Mouse (Mus musculus) frontal cortex, postnatal 36 days (tissue): Measurements from ENCODE around the gene Polr3c.
A peak's percentile ranks its signal among the peaks of the same experiment; 100 is the strongest.
"Not testable (repeated sequence)": the region's sequence is repeated elsewhere in the genome, so short reads cannot be mapped to it uniquely, and the experiment has no call there.

Experiments used
- DNase-seq, 2 experiments: peaks; one replicate each; pipeline ENCODE4 v3.0.0; 2022; ENCODE audit warnings: low spot score in 2 of 2

Polr3c gene

DNA sequence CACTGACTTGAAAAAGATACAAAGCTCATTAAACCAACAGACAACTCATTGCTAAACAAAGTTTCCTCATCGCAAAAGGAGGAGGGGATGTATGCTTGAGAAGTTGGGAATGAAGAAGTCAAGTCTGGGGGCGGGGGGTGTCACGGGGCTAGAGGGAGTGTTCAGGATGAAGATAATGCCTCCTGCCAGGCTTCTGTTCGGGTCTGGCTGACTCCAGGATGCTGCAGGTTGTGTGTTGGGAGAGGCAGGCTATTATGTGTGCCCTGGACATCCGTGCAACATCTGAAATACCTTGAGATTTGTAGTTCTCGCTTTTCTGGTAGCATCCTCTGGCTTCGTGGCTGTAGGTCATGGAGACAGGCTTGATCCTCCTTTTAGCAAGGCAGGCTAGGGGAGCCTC lies 49.0 kb downstream of the Polr3c start:
- DNase-seq, result no peak

DNA sequence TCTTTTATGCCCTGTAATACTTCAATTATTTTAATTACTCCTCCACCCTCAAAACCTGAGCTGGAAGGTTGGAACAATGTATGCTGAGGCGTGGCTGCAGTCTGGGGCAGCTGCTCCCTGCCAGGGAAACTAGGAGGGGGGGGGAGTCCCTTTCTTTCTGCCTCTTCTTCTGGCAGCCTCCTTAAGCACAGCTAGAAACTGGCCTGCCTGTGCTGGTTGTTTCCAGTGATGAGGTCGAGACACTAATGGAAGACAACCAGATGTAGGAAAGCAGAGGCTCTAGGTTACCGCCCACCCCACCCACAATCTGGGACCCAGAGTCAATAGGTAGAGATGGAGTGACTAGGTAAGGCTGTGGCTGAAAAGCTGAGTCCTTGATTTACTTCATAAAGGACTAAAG lies 51.7 kb downstream of the Polr3c start:
- DNase-seq, result no peak

DNA sequence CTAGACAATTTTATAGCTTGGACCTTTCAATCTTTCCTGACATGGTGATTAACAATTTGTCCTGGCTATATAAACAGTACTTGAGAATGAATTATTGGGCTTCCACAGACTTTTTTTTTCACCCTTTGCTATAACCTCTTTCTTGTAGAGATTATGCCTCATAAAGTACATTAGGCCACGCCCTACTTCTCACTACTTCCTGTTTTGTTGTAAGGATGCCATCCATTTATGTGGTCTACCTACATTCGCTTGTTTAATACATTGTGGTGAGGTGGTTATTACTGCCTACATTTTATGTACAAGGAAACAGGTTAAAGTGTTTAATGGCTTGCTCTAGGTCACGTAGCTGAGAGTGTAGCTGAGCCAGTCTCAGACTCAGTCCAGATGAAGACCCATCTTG lies 52.3 kb downstream of the Polr3c start:
- DNase-seq, result no peak

DNA sequence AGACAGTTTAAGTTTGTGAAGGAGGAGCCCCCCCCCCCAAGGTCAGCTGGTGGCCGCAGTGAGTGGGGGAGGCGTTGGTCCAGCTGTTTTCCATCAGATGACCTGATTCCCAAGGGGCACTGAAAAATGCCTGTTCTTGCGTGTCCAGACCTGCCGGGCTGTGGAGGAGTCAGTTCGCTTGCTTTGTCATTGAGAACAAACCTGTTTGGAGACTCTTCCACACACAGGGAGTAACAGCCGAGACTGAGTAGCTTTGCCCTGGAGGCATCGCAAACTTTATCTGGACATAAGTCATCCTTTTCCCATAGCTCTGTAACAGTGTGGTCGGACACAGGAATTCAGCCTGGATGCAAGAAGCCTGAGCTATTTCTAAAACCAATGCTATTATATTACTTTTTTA lies 53.0 kb downstream of the Polr3c start:
- DNase-seq, result no peak

DNA sequence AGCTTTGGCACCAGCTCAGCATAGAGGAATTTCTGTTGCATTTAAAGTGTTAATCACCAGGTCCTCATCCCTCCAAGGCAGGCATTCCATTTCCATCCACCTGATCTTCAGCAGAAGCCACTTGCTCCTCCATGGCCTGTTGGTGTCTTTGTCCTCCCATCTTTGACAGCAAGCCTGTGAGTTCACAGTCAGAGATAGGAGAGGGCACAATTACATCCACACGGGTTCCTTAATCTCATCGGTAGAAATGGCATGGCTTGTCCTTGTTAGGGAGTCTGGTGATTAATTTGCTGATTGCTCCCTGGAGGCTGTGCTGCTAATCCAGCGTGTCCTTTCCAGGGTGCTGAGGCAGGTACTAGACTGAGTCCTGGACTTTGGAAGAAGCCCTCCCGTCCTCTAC lies 53.9 kb downstream of the Polr3c start:
- no peak for DNase-seq

DNA sequence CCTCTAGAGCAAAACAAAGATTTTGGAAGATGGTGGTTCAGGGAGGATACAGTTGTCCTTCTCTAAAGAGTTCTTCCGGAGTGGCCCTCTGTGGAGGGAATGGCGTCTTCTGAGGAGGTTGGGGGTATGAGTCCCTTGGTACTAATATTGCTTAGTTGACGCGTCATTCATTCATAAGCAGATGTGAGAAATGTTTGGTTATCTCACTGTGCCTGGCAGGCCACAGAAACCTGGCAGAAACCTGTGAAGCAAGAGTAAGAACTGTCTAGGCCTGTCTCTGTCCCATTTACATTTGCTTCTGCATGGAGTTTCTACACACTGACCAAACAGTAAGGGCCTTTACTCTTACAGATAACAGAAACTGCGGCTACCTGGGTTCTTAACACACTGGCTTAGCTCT lies 55.9 kb downstream of the Polr3c start:
- DNase-seq, result no peak

DNA sequence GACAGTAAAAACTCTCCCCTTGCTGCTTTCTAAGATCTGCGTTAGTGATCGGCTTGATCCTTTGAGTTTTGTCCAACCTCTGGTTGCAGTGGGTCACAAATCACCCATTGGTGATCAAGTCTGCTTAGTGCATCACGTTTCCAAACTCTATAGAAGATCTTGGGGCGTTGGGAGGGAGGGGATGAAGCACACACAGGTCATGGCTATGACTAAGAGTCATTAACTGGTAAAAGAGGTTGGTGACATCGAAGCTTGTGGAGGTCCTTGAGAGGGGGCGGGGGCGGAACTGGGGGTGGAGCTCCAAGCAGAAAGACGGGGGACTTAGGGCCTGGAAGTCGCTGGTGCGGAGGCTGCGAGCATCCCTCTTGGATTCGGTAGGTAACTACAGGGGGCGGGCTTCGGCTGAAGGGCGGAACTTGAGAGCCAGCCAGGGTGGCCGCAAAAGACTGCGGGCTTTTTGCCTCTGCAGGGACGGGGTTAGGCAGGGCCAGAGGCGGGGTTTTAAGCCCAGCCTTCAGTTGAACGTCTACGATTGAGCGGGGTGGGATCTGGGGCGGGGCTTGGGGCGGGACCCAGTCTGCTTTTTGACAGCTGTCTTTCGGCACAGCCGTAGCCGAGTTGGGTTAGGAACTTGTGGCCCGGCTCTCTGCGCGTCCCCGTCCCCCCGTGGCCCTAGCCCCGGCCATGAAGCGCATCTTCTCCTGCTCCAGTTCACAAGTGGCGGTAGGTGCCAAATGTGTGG lies 57.5 kb downstream of the Polr3c start, which contains the start of gene Ankrd35:
Ankrd35 (plus strand) TSS at position 405 of the 742 bp plus-strand sequence.
- DNase-seq, result peak; percentile 71 to 74

DNA sequence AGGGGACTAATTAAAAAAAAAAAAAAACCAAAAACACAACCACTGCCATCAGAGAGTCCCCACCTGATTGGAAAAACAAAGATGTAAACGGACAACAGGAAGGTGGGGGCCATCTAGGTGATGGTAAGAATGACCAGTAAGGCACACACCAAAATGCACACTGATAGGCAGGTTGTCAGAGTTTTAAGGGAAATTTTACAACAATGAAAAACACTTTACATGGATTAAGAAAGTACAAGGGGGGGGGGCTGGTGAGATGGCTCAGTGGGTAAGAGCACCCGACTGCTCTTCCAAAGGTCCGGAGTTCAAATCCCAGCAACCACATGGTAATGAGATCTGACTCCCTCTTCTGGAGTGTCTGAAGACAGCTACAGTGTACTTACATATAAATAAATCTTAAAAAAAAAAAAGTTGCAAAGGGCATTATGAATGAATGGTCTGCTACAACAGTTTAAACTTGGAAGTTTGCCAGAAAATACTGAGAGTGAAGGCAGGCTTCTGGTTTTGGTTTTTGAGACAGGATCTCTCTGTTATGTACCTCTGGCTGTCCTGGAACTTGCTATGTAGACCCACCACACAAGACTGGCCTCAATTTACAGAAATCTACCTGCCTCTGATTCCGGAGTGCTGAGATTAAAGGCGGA lies 58.9 kb downstream of the Polr3c start:
- no peak for DNase-seq

DNA sequence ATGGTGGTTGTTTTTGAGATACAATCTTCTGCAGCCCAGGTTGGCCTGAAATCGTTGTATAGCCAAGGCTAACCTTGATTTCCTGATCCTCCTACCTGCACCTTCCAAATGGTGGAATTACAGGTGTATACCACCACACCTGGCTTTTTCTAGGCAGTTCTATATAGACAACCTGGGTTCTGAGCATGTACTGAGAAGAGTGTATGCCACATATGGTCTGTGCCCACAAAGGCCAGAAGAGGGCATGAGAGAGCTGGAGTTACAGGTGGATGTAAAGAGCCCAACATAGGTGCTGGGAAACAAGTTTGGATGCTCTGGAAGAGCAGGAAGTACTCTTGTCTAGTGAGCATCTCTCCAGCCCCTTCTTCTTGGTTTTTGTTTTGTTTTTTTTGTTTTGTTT lies 60.1 kb downstream of the Polr3c start:
- no peak for DNase-seq

DNA sequence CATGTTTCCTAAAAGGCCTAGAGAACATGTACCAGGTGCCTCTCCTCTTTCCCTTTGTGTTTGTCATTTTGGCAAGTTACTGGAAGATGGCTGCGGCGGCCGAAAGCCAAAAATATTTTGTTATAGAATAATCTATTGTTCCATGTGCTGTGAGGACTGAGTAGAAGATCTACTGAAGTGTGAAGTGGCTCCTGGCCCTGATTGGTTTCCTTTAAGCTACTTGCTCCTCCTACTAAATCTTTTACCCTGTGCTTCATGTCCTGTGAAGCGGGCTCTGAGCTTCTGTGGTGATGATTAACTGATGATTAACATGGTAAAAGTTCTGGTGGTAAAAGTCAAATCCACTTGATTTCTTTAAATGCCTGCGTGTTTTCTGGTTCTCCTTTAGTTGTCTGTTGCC lies 60.5 kb downstream of the Polr3c start:
- no peak for DNase-seq

DNA sequence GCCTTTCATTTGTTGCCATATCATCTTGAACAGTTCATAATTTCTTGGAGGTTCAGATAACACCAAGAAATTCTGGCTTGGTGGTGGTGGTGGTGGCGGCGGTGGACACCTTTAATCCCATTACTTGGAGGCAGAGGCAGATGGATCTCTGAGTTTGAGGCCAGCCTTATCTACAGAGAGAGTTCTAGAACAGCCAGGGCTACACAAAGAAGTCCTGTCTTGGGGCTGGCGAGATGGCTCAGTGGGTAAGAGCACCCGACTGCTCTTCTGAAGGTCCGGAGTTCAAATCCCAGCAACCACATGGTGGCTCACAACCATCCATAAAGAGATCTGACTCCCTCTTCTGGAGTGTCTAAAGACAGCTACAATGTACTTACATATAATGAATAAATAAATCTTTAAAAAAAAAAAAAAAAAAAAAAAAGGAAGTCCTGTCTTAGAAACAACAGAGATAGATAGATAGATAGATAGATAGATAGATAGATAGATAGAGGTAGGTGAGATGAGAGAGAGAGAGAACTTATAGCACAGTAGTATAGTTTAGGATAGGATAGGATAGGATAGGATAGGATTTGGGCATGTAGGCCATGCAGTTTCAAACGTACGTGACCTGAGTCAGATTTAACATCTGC lies 61.6 kb downstream of the Polr3c start:
- DNase-seq, result not testable (repeated sequence)

DNA sequence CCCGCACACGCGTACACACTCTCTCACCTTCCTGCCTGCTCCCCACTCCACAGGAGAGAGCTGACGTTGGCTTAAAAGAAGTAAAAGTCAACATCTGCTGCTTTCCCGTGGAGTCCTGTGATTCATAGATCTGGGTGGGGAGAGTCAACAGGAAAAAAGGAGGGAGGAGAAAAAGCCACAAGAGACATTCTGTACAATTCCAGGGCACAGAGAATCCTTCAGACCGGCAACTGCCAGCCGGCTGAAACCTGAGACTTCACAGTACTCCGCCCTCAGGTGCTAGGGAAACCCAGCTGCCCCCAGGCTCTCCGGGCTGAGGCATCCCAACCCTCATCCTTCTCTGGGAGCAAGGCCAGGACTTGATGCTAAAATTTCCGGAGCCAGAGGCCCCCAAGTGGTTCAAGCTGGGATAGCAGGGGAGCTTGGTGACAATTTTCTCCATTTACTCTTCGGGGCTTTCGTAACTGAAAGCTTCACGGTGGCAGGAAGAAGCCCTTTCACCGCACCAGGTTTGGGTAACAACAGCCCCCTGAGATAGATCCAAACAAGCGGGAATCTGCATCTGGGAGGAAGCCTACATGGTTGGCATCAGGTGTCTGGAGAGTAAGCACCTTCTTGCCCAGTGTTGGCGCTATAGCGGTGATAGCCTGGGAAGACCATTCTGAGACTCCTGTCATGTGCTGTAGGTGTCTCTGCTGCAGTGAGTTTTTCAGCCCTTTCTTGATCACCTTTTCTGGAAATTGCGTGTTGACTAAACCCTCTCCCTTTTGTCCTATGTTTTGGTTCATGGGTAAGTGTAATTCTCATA lies 63.8 kb downstream of the Polr3c start:
- peak; percentile 92 for DNase-seq

DNA sequence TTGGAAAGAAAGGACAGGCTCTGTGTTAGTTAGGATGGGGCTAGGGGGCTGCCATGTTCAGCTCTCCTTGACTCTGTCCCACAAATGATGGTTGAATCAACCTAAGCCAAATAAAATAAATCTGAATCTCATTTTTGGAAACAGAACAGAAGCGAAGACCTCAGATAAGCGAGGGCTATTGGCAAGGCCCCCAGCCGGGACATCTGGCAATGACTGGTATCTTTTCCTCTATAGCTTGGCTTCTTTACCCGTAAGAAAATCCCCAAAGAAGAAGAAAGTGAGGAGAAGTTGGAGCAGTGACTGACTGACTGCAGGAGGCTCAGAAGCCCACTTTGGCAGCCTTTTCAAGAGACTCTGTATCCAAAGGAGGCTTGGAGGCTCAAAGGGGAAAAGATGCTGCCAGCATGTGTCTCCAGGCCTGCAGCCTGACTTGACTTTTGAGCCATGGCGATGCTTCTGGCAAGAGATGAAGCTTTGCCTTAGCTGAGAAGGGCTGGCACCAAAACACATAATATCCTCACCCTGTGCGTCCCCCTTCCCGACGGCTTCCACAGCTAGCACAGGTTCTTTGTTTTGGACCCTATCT lies 64.6 kb downstream of the Polr3c start:
- no peak for DNase-seq
